Mouse (Mus musculus) stomach, embryonic 16.5 days (tissue): ENCODE data around the gene Cd44. TPM values are rescaled to one million over a fixed set of nuclear protein-coding genes. Genes with fewer than 3 reads are reported as not detected.

Experiments used
- ATAC-seq: fragments of 200-750 bp; cut with Nextera tagmentation; 2 replicates; pipeline ENCODE4 v1.8.0; 2017; ENCODE audit warnings: moderate number of reproducible peaks, moderate TSS enrichment; ENCODE audit not compliant: insufficient read depth, low FRiP score
- H3K27ac ChIP-seq: fragments of 300-500 bp; sonication (generic); 2 replicates; pipeline ENCODE4 v1.5.1; 2014; ENCODE audit warnings: low read length
- H3K27me3 ChIP-seq: fragments of 300-500 bp; sonication (generic); 2 replicates; pipeline ENCODE4 v1.6.1; 2014; ENCODE audit warnings: low read length, control low read depth, mixed read lengths; ENCODE audit not compliant: control insufficient read depth, insufficient read depth
- H3K36me3 ChIP-seq: fragments of 300-500 bp; sonication (generic); 2 replicates; pipeline ENCODE4 v1.6.1; 2014; ENCODE audit warnings: low read length; ENCODE audit not compliant: control insufficient read depth, insufficient read depth
- H3K4me1 ChIP-seq: fragments of 300-500 bp; sonication (generic); 2 replicates; pipeline ENCODE4 v1.6.1; 2014; ENCODE audit warnings: low read length, control low read depth, mixed read lengths; ENCODE audit not compliant: control insufficient read depth, insufficient read depth
- H3K4me2 ChIP-seq: fragments of 300-500 bp; sonication (generic); 2 replicates; pipeline ENCODE4 v1.6.1; 2014; ENCODE audit warnings: low read depth, low read length, mixed read lengths
- H3K4me3 ChIP-seq: fragments of 300-500 bp; sonication (generic); replicated peaks from 2 replicates; pipeline ENCODE4 v1.5.1; 2014; ENCODE audit warnings: mild to moderate bottlenecking, low read length
- H3K9ac ChIP-seq: fragments of 300-500 bp; sonication (generic); 2 replicates; pipeline ENCODE4 v1.6.1; 2014; ENCODE audit warnings: low read length
- H3K9me3 ChIP-seq: fragments of 300-500 bp; sonication (generic); replicated peaks from 2 replicates; pipeline ENCODE4 v1.6.1; 2016; ENCODE audit warnings: low read length, control low read depth; ENCODE audit not compliant: control insufficient read depth
- WGBS: fragments of 180-500 bp; shearing (Covaris S2); extraction: QIAGEN DNeasy Blood & Tissue Kit; methylation state at CpG from one replicate; pipeline ENCODE4 v1.1.7; 2014; 5-methylcytosine and 5-hydroxymethylcytosine counted together
- polyA plus RNA-seq: library from polyadenylated mRNA; unstranded; fragments of >200 nt; fragmentation: Nextera tagmentation; extraction: Ambion mirVana; gene quantifications from 2 replicates; pipeline ENCODE4 v1.2.1, GENCODE M21; 2015

The Cd44 gene
- polyA plus RNA-seq, 1 experiment from 2014 or later = 26.5 TPM

DNA sequence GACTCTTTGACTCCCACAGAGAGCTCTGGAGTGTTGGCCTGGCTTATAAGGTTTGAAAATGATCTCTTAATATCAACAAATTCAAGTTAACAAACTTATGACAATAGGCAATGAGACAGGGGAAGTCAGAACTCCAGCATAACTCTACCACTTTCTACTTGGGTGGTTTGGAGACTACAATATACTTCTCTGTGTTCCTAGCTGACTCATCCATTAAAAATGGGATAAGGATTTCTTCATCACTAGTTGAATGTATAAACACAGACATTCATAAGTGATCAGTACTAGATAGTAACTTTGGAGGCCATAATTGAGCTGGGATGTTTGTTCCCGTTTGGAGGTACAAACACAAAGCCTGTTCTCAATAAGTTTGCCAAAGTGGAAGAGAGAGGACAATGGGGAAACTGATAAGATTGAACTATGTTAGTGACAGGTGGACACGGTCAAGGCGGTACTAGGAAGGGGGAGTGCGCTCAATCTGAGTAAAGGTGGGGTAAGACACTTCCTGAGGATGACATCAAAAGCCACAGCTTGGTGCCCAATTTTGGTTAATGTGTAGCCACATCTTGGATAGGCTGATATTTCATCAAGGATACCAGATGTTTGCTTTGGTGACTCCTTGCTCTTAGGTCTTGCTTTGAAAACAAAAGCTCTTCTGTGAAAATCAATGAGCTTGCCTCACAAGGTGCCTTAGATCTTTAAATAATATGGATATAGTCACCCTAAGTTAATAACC is 95.5 kb downstream of the Cd44 start:
- Histone ChIP-seq H3K9me3 (no peaks in the 10 kb centered on the region), H3K4me3 (no peak overlapping the region), H3K9ac (no peak overlapping the region), H3K27me3 (no peaks in the 10 kb centered on the region), H3K4me1 (no peaks in the 10 kb centered on the region), H3K27ac (no peak overlapping the region), H3K4me2 (no peak overlapping the region), H3K36me3 (no peaks in the 10 kb centered on the region)
- no peak for ATAC-seq
- 68% methylated on average over 4 of the region's 4 CpGs for WGBS

DNA sequence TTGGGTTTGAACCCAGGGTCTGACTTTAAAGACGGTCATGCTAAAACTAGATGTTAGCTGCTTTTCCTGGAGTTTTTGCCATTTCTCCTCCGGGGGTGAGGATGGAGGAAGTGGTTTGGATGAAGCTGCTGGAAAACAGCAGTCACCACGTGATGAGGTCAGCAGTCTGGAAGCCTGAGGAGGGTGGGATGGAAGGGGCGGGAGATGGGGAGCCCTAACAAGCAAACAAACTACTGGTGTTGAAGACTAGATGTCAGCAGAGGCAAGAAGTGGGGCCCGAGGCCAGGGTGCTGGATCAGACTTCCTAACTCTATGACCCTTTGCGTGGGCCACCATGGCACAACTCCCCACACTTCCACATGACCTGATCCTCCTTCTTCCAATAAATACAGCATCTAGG is 96.2 kb downstream of the Cd44 start:
- Histone ChIP-seq H3K9me3 (no peaks in the 10 kb centered on the region), H3K36me3 (no peaks in the 10 kb centered on the region), H3K4me3 (no peak overlapping the region), H3K4me2 (no peak overlapping the region), H3K27me3 (no peaks in the 10 kb centered on the region), H3K27ac (no peak overlapping the region), H3K9ac (no peak overlapping the region), H3K4me1 (no peaks in the 10 kb centered on the region)
- no peak for ATAC-seq
- WGBS = 72% methylated on average over 6 of the region's 6 CpGs

GRCm38 (mm10) chr2:102804109-102804508 is 97.4 kb downstream of the Cd44 start:
- 37% methylated on average over 2 of the region's 2 CpGs for WGBS
- Histone ChIP-seq H3K27me3 (no peaks in the 10 kb centered on the region), H3K4me1 (no peaks in the 10 kb centered on the region), H3K36me3 (no peaks in the 10 kb centered on the region), H3K4me2 (no peak overlapping the region), H3K4me3 (no peak overlapping the region), H3K9me3 (no peaks in the 10 kb centered on the region), H3K27ac (no peak overlapping the region), H3K9ac (no peak overlapping the region)
- ATAC-seq = no peak

GRCm38 (mm10) chr2:102801899-102802298 is 99.6 kb downstream of the Cd44 start:
- H3K27me3 ChIP-seq = no peaks in the 10 kb centered on the region
- H3K9me3 ChIP-seq = no peaks in the 10 kb centered on the region
- H3K9ac ChIP-seq = no peak overlapping the region
- no peaks in the 10 kb centered on the region for H3K4me1 ChIP-seq
- no peaks in the 10 kb centered on the region for H3K36me3 ChIP-seq
- H3K4me3 ChIP-seq = no peak overlapping the region
- H3K27ac ChIP-seq = no peak overlapping the region
- no peak for ATAC-seq
- 92% methylated on average over 1 of the region's 1 CpGs for WGBS
- H3K4me2 ChIP-seq = no peak overlapping the region

DNA sequence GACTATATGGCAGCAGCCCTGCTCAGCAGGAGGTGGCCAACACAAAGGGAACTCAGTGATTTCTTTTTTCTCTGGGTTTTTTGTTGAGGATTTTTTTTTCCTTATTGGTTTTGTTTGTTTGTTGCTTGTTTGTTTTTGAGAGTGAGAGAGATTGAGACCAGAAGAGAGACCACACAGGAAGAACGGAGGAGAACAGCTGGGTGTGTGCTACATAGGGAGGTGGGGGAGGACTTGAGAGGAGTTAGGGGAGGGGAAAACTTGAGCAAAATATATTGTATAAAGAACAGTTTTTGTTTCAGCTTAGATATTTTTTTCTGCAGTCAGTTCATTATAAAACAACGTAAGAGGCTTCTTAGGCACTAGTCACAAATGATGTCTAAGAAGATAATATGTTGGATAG is 103.3 kb downstream of the Cd44 start:
- H3K9ac ChIP-seq = no peak overlapping the region
- no peaks in the 10 kb centered on the region for H3K27me3 ChIP-seq
- no peaks in the 10 kb centered on the region for H3K9me3 ChIP-seq
- no peak overlapping the region for H3K4me2 ChIP-seq
- no peaks in the 10 kb centered on the region for H3K4me1 ChIP-seq
- no peak overlapping the region for H3K27ac ChIP-seq
- no peaks in the 10 kb centered on the region for H3K36me3 ChIP-seq
- no peak overlapping the region for H3K4me3 ChIP-seq
- 52% methylated on average over 2 of the region's 2 CpGs for WGBS
- no peak for ATAC-seq

- Histone ChIP-seq H3K9ac (no peak overlapping the region), H3K9me3 (no peaks in the 10 kb centered on the region), H3K27ac (no peak overlapping the region), H3K36me3 (no peaks in the 10 kb centered on the region), H3K4me1 (no peaks in the 10 kb centered on the region), H3K27me3 (no peaks in the 10 kb centered on the region), H3K4me2 (no peak overlapping the region), H3K4me3 (no peak overlapping the region)
- ATAC-seq = no peak
- WGBS = 88% methylated on average over 3 of the region's 3 CpGs
Observed at GRCm38 (mm10) chr2:102795034-102795433, 106.4 kb downstream of the Cd44 start.

GRCm38 (mm10) chr2:102792804-102793203 is 108.7 kb downstream of the Cd44 start:
- no peaks in the 10 kb centered on the region for H3K27me3 ChIP-seq
- no peaks in the 10 kb centered on the region for H3K9me3 ChIP-seq
- no peaks in the 10 kb centered on the region for H3K4me1 ChIP-seq
- H3K4me3 ChIP-seq = no peak overlapping the region
- H3K9ac ChIP-seq = no peak overlapping the region
- ATAC-seq = no peak
- no peak overlapping the region for H3K4me2 ChIP-seq
- H3K27ac ChIP-seq = no peak overlapping the region
- 83% methylated on average over 6 of the region's 6 CpGs for WGBS
- no peaks in the 10 kb centered on the region for H3K36me3 ChIP-seq

- Histone ChIP-seq H3K4me2 (no peak overlapping the region), H3K27ac (no peak overlapping the region), H3K36me3 (no peaks in the 10 kb centered on the region), H3K4me1 (no peaks in the 10 kb centered on the region), H3K9me3 (no peaks in the 10 kb centered on the region), H3K9ac (no peak overlapping the region), H3K4me3 (no peak overlapping the region), H3K27me3 (no peaks in the 10 kb centered on the region)
- ATAC-seq = no peak
- WGBS = 75% methylated on average over 2 of the region's 2 CpGs
Observed at GRCm38 (mm10) chr2:102791641-102792040, 109.8 kb downstream of the Cd44 start.

- Histone ChIP-seq H3K4me1 (no peaks in the 10 kb centered on the region), H3K9ac (no peak overlapping the region), H3K4me3 (no peak overlapping the region), H3K27ac (no peak overlapping the region), H3K9me3 (no peaks in the 10 kb centered on the region), H3K4me2 (no peak overlapping the region), H3K36me3 (no peaks in the 10 kb centered on the region), H3K27me3 (no peaks in the 10 kb centered on the region)
- ATAC-seq = no peak
- 36% methylated on average over 4 of the region's 4 CpGs for WGBS
Observed at GRCm38 (mm10) chr2:102785696-102786095, 115.8 kb downstream of the Cd44 start.
